Mouse (Mus musculus): ENCODE measurements at regions not wholly inside any gene's neighbourhood (a gene's known extent, or its start where the extent isn't known, plus 50 kb on each side); places are given as distances from the start of the nearest gene placed in this dataset.

DNA sequence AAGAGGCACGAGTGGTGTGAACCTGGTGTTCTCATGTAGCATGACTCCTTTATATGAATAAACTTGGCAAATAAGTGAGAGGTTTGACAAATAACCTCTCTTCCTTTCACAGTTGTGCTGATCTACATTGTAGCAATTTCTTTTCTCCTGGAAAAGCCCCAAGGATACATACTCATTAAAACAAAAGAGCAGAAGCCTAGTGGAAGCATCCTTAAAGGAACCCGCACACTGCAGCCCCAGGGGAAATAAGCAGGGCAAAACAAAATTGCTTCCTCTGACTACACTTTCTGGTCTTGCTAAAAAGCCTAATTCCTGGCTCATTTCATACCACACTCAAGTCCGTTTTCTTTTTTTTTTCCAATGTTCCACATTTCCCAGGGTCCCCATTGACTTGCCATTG lies 72.7 kb upstream of the Gm10184 start:
- DNase-seq, result no peak

DNA sequence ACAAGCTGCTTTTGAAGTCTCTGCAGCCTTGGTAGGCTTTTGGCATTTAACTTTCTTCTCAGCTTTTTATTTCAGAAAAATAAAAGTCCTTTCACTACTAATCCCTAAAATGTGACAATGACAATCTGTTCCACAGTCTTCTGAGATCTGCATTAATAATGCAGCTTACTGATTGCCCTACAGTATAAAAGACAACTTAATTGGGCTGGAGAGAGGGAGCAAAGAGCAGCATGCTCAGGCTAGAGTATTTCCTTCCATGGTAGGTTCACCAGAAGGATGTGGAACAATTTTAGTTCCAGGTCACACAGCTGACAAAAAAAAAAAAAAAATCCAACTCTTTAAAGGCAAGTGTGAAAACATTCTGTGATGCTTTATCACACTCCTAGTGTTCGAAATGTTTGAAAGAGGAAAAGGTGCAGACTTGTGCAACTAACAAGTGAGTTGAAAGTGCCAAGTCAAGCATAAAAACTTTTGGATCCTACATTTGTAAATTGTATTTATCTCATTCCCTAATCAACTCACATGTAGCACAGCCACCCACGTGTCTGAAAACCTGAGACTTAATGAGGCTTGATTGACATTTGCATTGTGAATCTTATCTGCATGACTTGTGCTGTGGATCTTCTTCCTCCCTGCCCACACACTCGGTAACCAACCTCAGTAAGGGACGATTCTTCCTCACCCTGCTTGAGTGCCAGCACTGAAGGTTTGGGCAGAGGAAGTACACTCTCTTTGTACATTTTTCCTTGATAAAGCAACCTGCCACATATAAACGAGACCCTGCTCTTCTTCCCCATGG lies 69.0 kb upstream of the Gm10184 start:
- no peak for DNase-seq

DNA sequence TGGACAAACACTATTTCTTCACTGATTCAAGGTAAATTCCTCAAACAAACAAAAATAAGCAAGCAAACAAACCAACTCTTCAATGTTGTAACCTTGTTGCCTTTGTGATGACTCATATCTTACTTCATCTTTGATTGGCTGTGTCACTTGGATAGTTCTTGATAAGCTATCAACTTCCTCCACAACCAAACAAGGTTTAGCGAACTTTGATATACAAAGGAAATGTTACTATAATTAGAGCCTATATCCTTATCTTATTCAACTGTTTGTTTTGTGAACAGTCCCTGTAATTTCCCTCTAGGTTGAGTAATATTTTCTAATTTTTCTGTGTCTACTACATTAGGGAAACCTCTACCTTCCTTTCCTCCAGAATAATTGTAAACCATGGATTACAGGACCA lies 52.8 kb upstream of the Gm10184 start:
- DNase-seq, result no peak

DNA sequence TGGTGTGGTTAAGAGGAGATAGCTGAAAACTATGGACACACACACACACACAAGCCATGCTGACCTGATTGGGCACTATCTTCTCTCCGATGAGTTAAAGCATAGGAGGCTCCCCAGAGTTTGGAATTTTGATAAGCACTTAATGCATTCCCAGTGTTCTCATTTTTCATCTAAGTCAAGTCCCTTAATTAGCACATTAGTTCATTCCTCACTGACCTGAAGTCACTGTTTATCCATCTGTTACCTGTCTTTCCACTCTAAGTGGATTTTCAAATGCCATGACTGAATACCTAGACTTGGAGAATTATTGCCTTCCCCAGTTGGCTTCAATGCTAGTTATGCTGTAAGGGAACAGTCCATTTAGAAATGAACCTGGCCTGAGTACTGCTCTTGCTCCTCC lies 51.2 kb upstream of the Gm10184 start:
- DNase-seq, result peak; percentile 23

DNA sequence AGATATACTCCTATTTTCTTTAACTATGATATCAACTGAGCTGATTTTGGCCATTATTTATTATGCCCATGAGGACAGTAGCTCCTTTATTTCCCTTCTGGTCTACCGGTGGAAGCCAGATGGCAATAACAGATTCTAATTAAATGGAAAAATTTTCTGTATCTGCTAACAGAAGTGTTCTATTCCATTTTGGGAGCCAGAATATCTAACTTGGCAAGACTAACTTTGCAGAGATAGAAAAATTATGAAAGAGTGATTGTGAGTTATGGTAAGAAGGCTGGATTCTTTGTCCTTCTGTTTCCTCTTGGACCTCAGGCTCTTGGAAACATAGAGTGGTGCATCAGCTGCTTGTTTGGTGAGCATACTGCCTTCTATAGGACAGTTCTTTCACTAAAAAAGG lies 50.1 kb upstream of the Gm10184 start:
- peak; percentile 40 for DNase-seq

Measured in cerebellum, adult 9-11 months (tissue).